Mouse (Mus musculus): Measurements from ENCODE around the gene Rgs10. TPM values are rescaled to one million over a fixed set of nuclear protein-coding genes. Genes with fewer than 3 reads are reported as not detected.

Gene Rgs10
- polyA plus RNA-seq, 1 experiment from 2014 or later = 35.1 TPM

GRCm38 (mm10) chr7:128403988-128404387, 14.6 kb downstream of the Rgs10 start:
- no peaks in the 10 kb centered on the region for H3K9me3 ChIP-seq
- no peak overlapping the region for H3K9ac ChIP-seq
- WGBS = 60% methylated on average over 6 of the region's 6 CpGs
- H3K4me3 ChIP-seq = no peak overlapping the region
- H3K27me3 ChIP-seq = no peaks in the 10 kb centered on the region
- no peak for ATAC-seq (ENCODE audit: borderline replicate concordance, extremely low read depth, low FRiP score, low TSS enrichment)
- no peak overlapping the region for H3K27ac ChIP-seq
- H3K36me3 ChIP-seq = no peaks in the 10 kb centered on the region
- peaks cover 4% of the 10 kb centered on the region; the same call in 1 of the 2 replicates for H3K4me1 ChIP-seq
- H3K4me2 ChIP-seq = no peak overlapping the region

DNA sequence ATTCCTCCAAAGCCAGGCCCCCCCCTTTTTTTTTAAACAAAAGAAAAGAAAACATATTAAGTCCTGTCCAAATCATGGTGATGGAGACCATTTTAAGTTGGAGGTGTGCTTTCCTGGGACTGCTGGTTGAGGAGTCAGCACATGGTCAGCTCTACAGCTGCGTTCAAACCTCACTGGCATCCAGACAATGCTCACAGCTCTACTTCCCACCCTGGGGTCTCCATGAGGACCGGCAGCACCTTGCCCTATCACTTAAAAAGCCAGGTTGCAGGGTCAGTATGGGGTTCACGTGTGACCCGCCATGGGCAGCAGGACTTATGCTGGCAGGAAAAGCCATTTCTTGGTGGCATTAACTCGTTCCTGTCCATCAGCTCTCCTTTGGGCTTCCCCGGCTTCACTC, 15.0 kb downstream of the Rgs10 start:
- WGBS = 57% methylated on average over 6 of the region's 6 CpGs

DNA sequence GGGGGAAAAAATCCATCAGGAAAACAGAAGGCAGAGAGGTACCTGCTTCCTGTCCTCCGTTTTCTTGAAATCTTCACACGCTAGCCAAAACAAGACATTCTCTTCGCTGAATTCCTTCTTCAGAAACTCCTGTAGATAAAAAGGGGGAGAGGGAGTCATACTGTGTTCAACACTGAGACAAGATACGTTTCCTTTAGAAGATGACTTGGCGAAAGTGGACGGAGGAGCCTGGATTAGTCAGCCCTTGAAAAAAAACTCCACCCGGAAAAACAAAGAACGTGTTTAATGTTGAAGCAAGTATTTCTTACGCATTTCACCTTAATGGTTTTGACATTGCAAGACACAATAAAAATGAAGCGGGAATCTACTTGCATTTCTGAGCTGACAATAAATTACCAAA, 15.4 kb downstream of the Rgs10 start:
- Histone ChIP-seq H3K4me2 (no peak overlapping the region), H3K9ac (no peak overlapping the region), H3K4me1 (peaks cover 4% of the 10 kb centered on the region; the same call in 1 of the 2 replicates), H3K4me3 (no peak overlapping the region), H3K36me3 (no peaks in the 10 kb centered on the region), H3K27ac (no peak overlapping the region), H3K27me3 (no peaks in the 10 kb centered on the region), H3K9me3 (no peaks in the 10 kb centered on the region)
- ATAC-seq (ENCODE audit: borderline replicate concordance, extremely low read depth, low FRiP score, low TSS enrichment) = no peak
- 39% methylated on average over 10 of the region's 10 CpGs for WGBS

More for the DNA sequence above, 15.0 kb downstream of the Rgs10 start:
- Histone ChIP-seq H3K4me1 (peaks cover 4% of the 10 kb centered on the region; the same call in 1 of the 2 replicates), H3K9me3 (no peaks in the 10 kb centered on the region), H3K4me2 (no peak overlapping the region), H3K36me3 (no peaks in the 10 kb centered on the region), H3K4me3 (no peak overlapping the region), H3K27me3 (no peaks in the 10 kb centered on the region), H3K27ac (no peak overlapping the region), H3K9ac (no peak overlapping the region)
- no peak for ATAC-seq (ENCODE audit: borderline replicate concordance, extremely low read depth, low FRiP score, low TSS enrichment)

DNA sequence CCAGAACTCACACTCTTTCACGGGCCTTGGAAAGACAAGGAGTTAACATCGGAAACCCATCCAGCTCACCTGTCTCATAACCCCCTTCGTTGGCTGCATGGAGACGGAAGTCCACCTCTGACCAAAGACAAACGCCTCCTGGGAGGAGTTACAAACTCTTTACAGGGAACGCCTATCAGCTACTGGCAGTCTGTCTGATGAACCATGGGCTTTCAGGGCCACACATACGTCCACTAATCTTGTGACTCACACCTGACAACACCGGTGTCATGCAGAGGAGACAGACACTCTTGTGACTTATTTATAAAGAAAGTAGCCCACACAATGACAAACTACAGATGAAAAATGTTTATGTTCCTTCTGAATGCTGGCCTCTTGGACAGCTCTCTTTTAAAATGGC, 16.0 kb downstream of the Rgs10 start:
- Histone ChIP-seq H3K27ac (no peak overlapping the region), H3K4me3 (no peak overlapping the region), H3K27me3 (no peaks in the 10 kb centered on the region), H3K9me3 (no peaks in the 10 kb centered on the region), H3K4me2 (no peak overlapping the region), H3K9ac (no peak overlapping the region), H3K36me3 (no peaks in the 10 kb centered on the region), H3K4me1 (peaks cover 4% of the 10 kb centered on the region; the same call in 1 of the 2 replicates)
- 64% methylated on average over 8 of the region's 8 CpGs for WGBS
- no peak for ATAC-seq (ENCODE audit: borderline replicate concordance, extremely low read depth, low FRiP score, low TSS enrichment)

DNA sequence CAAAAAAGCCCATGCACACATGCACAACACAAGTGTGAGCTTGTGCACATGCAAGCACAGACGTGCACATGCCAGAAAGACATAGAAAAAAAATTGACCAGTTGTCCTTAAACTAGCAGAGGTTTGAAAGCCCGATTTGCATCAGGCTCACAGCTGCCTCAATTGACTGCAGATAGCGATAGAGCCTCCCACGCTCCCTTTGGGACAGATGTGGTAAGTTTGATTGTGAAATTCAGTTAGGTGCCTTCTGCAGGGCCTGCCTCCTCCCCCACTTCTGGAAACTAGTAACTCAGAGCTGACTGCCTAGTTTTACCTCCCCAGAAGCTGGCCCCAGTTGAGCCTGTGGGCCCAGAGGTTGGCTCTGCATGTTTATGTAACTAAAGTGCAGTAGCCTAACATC, 19.9 kb downstream of the Rgs10 start:
- 71% methylated on average over 4 of the region's 4 CpGs for WGBS
- Histone ChIP-seq H3K27ac (no peak overlapping the region), H3K9ac (no peak overlapping the region), H3K36me3 (no peaks in the 10 kb centered on the region), H3K9me3 (no peaks in the 10 kb centered on the region), H3K27me3 (no peaks in the 10 kb centered on the region), H3K4me3 (no peak overlapping the region), H3K4me2 (no peak overlapping the region), H3K4me1 (peaks cover 3% of the 10 kb centered on the region; the same call in 1 of the 2 replicates)
- no peak for ATAC-seq (ENCODE audit: borderline replicate concordance, extremely low read depth, low FRiP score, low TSS enrichment)

DNA sequence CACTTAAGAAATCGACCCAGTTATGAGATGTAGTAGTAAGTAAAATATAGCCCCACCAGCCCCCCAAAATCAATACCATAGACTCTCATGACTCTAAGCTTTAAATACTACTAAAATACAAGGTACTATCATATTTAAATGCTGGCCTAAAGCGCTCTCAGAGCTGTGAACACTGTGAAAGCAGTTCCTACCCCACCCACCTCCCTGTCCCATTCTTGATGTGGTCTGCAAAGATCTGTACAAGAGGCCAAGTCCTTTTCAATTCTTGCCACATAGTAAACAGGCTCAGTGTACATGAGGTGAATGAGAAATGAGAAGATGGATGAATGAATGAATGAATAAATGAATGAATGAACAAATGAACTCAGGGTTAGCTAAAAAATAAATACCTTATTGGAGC, 21.5 kb downstream of the Rgs10 start:
- H3K36me3 ChIP-seq = no peaks in the 10 kb centered on the region
- WGBS = 65% methylated on average over 2 of the region's 2 CpGs
- H3K4me2 ChIP-seq = no peak overlapping the region
- no peaks in the 10 kb centered on the region for H3K27me3 ChIP-seq
- no peaks in the 10 kb centered on the region for H3K4me1 ChIP-seq
- ATAC-seq (ENCODE audit: borderline replicate concordance, extremely low read depth, low FRiP score, low TSS enrichment) = no peak
- no peak overlapping the region for H3K4me3 ChIP-seq
- no peak overlapping the region for H3K9ac ChIP-seq
- H3K27ac ChIP-seq = no peak overlapping the region
- H3K9me3 ChIP-seq = no peaks in the 10 kb centered on the region

GRCm38 (mm10) chr7:128393756-128394155, 24.8 kb downstream of the Rgs10 start:
- Histone ChIP-seq H3K27ac (no peak overlapping the region), H3K27me3 (no peaks in the 10 kb centered on the region), H3K9ac (no peak overlapping the region), H3K4me2 (no peak overlapping the region), H3K4me1 (peaks cover 12% of the 10 kb centered on the region), H3K9me3 (no peaks in the 10 kb centered on the region), H3K36me3 (no peaks in the 10 kb centered on the region), H3K4me3 (no peak overlapping the region)
- WGBS = 42% methylated on average over 4 of the region's 4 CpGs
- no peak for ATAC-seq (ENCODE audit: borderline replicate concordance, extremely low read depth, low FRiP score, low TSS enrichment)

GRCm38 (mm10) chr7:128392972-128393314, 25.6 kb downstream of the Rgs10 start:
- Histone ChIP-seq H3K9ac (no peak overlapping the region), H3K4me1 (peaks cover 18% of the 10 kb centered on the region), H3K4me3 (no peak overlapping the region), H3K36me3 (no peaks in the 10 kb centered on the region), H3K27ac (peak overlapping the region; percentile 24; the same call in 1 of the 2 replicates), H3K4me2 (no peak overlapping the region), H3K27me3 (no peaks in the 10 kb centered on the region), H3K9me3 (no peaks in the 10 kb centered on the region)
- 37% methylated on average over 5 of the region's 5 CpGs for WGBS
- no peak for ATAC-seq (ENCODE audit: borderline replicate concordance, extremely low read depth, low FRiP score, low TSS enrichment)

DNA sequence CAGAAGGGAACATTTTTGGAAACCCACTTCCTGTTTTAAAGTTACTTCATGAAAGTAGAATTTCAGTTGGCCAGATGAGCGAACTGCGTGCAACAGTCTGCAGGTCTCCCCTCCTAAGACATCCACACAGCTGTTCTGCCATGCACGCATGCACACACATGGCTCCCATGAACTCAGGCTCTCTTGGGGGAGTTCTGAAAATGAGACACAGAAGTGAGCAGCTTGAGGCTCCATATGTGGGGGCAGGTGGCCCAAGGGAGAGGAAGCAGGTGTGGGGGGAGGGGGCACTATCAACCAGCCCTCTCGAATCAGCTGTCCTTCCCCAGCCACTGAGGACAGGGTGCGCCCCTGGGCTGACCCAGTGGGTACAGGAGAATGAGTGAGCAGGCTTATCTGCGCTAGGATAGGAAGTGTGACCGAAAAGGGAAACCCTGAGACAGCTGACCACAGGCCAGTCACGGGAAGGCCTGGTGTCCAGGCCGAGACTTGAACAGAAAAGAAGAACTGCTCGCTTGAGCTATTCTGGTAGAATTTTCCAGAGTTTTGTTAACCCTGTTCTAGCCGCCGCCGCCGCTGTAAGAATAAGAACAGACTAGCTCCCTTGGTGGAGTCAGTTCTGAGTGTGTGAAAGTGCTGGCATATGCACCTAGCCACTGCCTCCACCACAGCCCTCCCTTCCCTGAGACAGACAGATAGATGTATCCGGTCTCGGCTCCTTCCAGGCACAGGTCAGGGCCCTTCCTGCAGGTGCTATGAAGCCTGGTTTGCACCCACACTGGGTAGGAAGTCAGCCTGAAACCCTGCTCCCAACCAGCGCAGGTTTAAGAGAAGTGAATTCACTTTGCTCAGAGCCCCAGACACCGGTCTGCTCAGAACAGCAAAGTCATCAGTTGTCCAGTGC, 26.2 kb downstream of the Rgs10 start:
- no peak overlapping the region for H3K4me3 ChIP-seq
- H3K4me2 ChIP-seq = no peak overlapping the region
- WGBS = 67% methylated on average over 18 of the region's 18 CpGs
- H3K27me3 ChIP-seq = no peaks in the 10 kb centered on the region
- peak; percentile 45; the same call in 1 of the 2 replicates for ATAC-seq (ENCODE audit: borderline replicate concordance, extremely low read depth, low FRiP score, low TSS enrichment)
- no peaks in the 10 kb centered on the region for H3K9me3 ChIP-seq
- peaks cover 18% of the 10 kb centered on the region for H3K4me1 ChIP-seq
- no peaks in the 10 kb centered on the region for H3K36me3 ChIP-seq
- peak overlapping the region; percentile 24; the same call in 1 of the 2 replicates for H3K27ac ChIP-seq
- H3K9ac ChIP-seq = no peak overlapping the region

DNA sequence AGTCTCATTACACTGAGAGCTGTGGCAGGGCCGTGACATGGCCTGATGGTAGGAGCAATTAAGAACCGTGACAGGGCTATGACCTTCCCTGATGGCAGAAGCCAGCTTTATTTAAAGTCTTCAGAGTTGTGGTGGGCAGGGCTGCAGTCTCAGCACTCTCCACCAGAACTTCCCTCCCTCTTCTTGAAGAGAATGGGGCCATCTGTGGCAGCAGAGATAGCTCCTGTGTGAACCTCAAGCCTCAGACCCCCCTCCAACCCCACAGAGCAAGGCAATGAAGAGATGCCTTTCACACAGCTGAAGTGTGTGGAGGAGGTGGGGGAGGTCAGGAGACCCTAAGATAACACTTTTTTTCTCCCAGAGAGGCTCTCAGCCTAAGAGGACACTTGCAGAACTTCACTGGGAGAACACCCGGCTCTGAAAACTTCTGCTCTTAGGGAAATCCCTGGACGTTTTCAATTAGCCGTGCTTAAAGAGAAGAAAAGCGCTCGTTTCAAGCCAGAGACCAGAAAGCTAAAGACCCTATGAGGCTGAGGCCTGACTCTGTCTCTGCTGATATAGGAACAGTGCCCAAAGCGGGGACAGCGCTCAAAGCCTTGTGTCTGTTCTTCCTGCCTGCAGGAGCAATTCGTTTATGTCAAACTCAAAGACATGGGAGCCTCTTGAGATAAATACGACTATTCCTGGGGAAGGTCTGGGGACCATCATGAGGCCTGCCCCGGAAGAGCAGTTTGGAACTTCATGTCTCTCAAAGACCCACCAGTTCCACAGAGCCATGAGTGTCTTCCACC, 27.1 kb downstream of the Rgs10 start:
- Histone ChIP-seq H3K27me3 (no peaks in the 10 kb centered on the region), H3K27ac (no peak overlapping the region; the same call in 1 of the 2 replicates), H3K4me1 (peaks cover 18% of the 10 kb centered on the region), H3K36me3 (no peaks in the 10 kb centered on the region), H3K9me3 (no peaks in the 10 kb centered on the region), H3K9ac (no peak overlapping the region), H3K4me3 (no peak overlapping the region), H3K4me2 (no peak overlapping the region)
- 33% methylated on average over 12 of the region's 12 CpGs for WGBS
- ATAC-seq (ENCODE audit: borderline replicate concordance, extremely low read depth, low FRiP score, low TSS enrichment) = no peak

DNA sequence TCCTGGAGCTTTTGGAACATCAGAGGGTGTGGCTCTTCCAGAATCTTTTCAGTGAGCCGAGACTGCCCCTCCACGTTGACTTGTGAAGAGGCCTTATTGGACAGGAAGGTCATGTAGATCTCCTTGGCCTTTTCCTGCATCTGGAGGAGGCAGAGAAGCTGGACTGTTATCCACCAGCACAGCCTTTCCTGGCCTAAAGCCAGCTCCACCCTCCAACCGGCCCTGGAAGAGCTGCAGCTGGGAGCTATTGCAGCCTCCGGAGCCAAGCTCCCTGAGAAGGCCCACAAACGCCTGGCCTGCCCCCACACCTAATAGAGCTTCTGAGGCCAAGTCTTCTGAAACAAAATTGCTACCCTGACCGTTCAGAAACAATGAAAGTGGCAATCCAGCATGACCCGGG, 29.6 kb downstream of the Rgs10 start:
- H3K36me3 ChIP-seq = no peaks in the 10 kb centered on the region
- H3K4me3 ChIP-seq = no peak overlapping the region
- no peaks in the 10 kb centered on the region for H3K27me3 ChIP-seq
- H3K27ac ChIP-seq = peak overlapping the region; percentile 51; the same call in 1 of the 2 replicates
- H3K9me3 ChIP-seq = no peaks in the 10 kb centered on the region
- peaks cover 18% of the 10 kb centered on the region for H3K4me1 ChIP-seq
- H3K9ac ChIP-seq = no peak overlapping the region
- ATAC-seq (ENCODE audit: borderline replicate concordance, extremely low read depth, low FRiP score, low TSS enrichment) = peak; percentile 84
- no peak overlapping the region for H3K4me2 ChIP-seq
- WGBS = 16% methylated on average over 7 of the region's 7 CpGs
